Mouse (Mus musculus) testis, adult 2 months (tissue): ENCODE results near the gene Pak7. TPM values are rescaled to one million over a fixed set of nuclear protein-coding genes. Genes with fewer than 3 reads are reported as not detected.

Experiments used
- H3K27ac ChIP-seq: fragments of 200-500 bp; 2 replicates; pipeline ENCODE4 v1.5.1; 2012; ENCODE audit warnings: low read depth, low read length; ENCODE audit not compliant: control insufficient read depth, insufficient read depth
- H3K27me3 ChIP-seq: fragments of 200-500 bp; 2 replicates; pipeline ENCODE4 v1.6.1; 2012; ENCODE audit warnings: mild to moderate bottlenecking, low read length, moderate library complexity; ENCODE audit not compliant: control insufficient read depth, insufficient read depth
- H3K36me3 ChIP-seq: fragments of 200-500 bp; 2 replicates; pipeline ENCODE4 v1.6.1; 2012; ENCODE audit warnings: mild to moderate bottlenecking, low read length; ENCODE audit not compliant: control insufficient read depth, insufficient read depth
- H3K4me1 ChIP-seq: fragments of 200-500 bp; 2 replicates; pipeline ENCODE4 v1.6.1; 2012; ENCODE audit warnings: low read length; ENCODE audit not compliant: control insufficient read depth, insufficient read depth
- H3K4me3 ChIP-seq: fragments of 200-500 bp; 2 replicates; pipeline ENCODE4 v1.5.1; 2012; ENCODE audit warnings: low read depth, mild to moderate bottlenecking, low read length, moderate library complexity, mixed read lengths; ENCODE audit not compliant: control insufficient read depth
- CTCF ChIP-seq: fragments of 200-500 bp; IDR thresholded peaks from 2 replicates; pipeline ENCODE4 v1.5.1; 2012; ENCODE audit warnings: low read depth, mild to moderate bottlenecking, inconsistent platforms, low read length, moderate library complexity; ENCODE audit not compliant: control insufficient read depth, insufficient read depth, insufficient replicate concordance
- POLR2A ChIP-seq: fragments of 200-500 bp; IDR thresholded peaks from 2 replicates; pipeline ENCODE4 v1.6.1; 2012; ENCODE audit warnings: low read depth, mild to moderate bottlenecking, inconsistent platforms, low read length, moderate library complexity; ENCODE audit not compliant: control insufficient read depth
- polyA plus RNA-seq: library from polyadenylated mRNA; depleted of rRNA; stranded (reverse); fragments of >200 nt; gene quantifications from 2 replicates; pipeline ENCODE4 v1.2.3, GENCODE M21; 2012

Gene Pak7
- polyA plus RNA-seq, 1 experiment = 0.14 TPM

- TF ChIP-seq POLR2A (no peak), CTCF (no peak)
- no peaks in the 10 kb centered on the region for H3K27me3 ChIP-seq
- no peaks in the 10 kb centered on the region for H3K36me3 ChIP-seq
- H3K4me3 ChIP-seq = no peak overlapping the region
- no peak overlapping the region for H3K27ac ChIP-seq
- H3K4me1 ChIP-seq = no peaks in the 10 kb centered on the region
These were observed 212.7 kb downstream of the Pak7 start for GRCm38 (mm10) chr2:136175030-136175429.

GRCm38 (mm10) chr2:136150752-136151151 lies 237.0 kb downstream of the Pak7 start:
- no peaks in the 10 kb centered on the region for H3K27me3 ChIP-seq
- H3K27ac ChIP-seq = no peak overlapping the region
- H3K4me3 ChIP-seq = no peak overlapping the region
- H3K36me3 ChIP-seq = no peaks in the 10 kb centered on the region
- no peaks in the 10 kb centered on the region for H3K4me1 ChIP-seq
- TF ChIP-seq CTCF = no peak
- TF ChIP-seq POLR2A = no peak

GRCm38 (mm10) chr2:136149530-136149929 lies 238.2 kb downstream of the Pak7 start:
- Histone ChIP-seq H3K36me3 (no peaks in the 10 kb centered on the region), H3K4me3 (no peak overlapping the region), H3K27ac (no peak overlapping the region), H3K4me1 (no peaks in the 10 kb centered on the region), H3K27me3 (no peaks in the 10 kb centered on the region)
- TF ChIP-seq POLR2A (no peak), CTCF (no peak)

GRCm38 (mm10) chr2:136148999-136149398 lies 238.8 kb downstream of the Pak7 start:
- H3K4me1 ChIP-seq = no peaks in the 10 kb centered on the region
- H3K36me3 ChIP-seq = no peaks in the 10 kb centered on the region
- H3K27ac ChIP-seq = no peak overlapping the region
- H3K4me3 ChIP-seq = no peak overlapping the region
- H3K27me3 ChIP-seq = no peaks in the 10 kb centered on the region
- TF ChIP-seq POLR2A (no peak), CTCF (peak; percentile 87; the same call in 1 of the 2 replicates)

GRCm38 (mm10) chr2:136140807-136141206 lies 247.0 kb downstream of the Pak7 start:
- TF ChIP-seq CTCF (no peak), POLR2A (no peak)
- no peaks in the 10 kb centered on the region for H3K27me3 ChIP-seq
- H3K4me3 ChIP-seq = no peak overlapping the region
- H3K4me1 ChIP-seq = no peaks in the 10 kb centered on the region
- no peaks in the 10 kb centered on the region for H3K36me3 ChIP-seq
- H3K27ac ChIP-seq = no peak overlapping the region

- TF ChIP-seq CTCF (no peak), POLR2A (no peak)
These were observed 248.4 kb downstream of the Pak7 start for GRCm38 (mm10) chr2:136139159-136140069.

GRCm38 (mm10) chr2:136138451-136138850 lies 249.3 kb downstream of the Pak7 start:
- H3K36me3 ChIP-seq = no peaks in the 10 kb centered on the region
- TF ChIP-seq CTCF (no peak), POLR2A (no peak)
- no peaks in the 10 kb centered on the region for H3K27me3 ChIP-seq
- H3K4me1 ChIP-seq = no peaks in the 10 kb centered on the region
- no peak overlapping the region for H3K27ac ChIP-seq
- H3K4me3 ChIP-seq = no peak overlapping the region

More at GRCm38 (mm10) chr2:136139159-136140069, 248.4 kb downstream of the Pak7 start:
- H3K4me3 ChIP-seq = no peak overlapping the region
- no peak overlapping the region for H3K27ac ChIP-seq
- no peaks in the 10 kb centered on the region for H3K4me1 ChIP-seq
- no peaks in the 10 kb centered on the region for H3K27me3 ChIP-seq
- H3K36me3 ChIP-seq = no peaks in the 10 kb centered on the region
